Mouse (Mus musculus) brown adipose tissue, adult 24 weeks (tissue): Measurements from ENCODE around the gene Hspb8. TPM values are rescaled to one million over a fixed set of nuclear protein-coding genes. Genes with fewer than 3 reads are reported as not detected.
A peak's percentile ranks its signal among the peaks of the same experiment; 100 is the strongest.

Experiments used
- H3K27ac ChIP-seq: fragments of 200-500 bp; replicated peaks from 2 replicates; pipeline ENCODE4 v1.5.1; 2012; ENCODE audit warnings: low read depth, mild to moderate bottlenecking, low read length
- H3K4me1 ChIP-seq: fragments of 200-500 bp; 2 replicates; pipeline ENCODE4 v1.6.1; 2012; ENCODE audit warnings: low read length, mixed read lengths; ENCODE audit not compliant: control insufficient read depth, insufficient read depth, insufficient read length
- H3K4me3 ChIP-seq: fragments of 200-500 bp; 2 replicates; pipeline ENCODE4 v1.5.1; 2012; ENCODE audit warnings: low read depth, mild to moderate bottlenecking, low read length, moderate library complexity; ENCODE audit not compliant: insufficient read depth
- polyA plus RNA-seq: library from polyadenylated mRNA; stranded (reverse); fragments of >200 nt; gene quantifications from 2 replicates; pipeline ENCODE4 v1.2.4, GENCODE M21; 2012; ENCODE audit not compliant: missing spikeins, insufficient read depth, insufficient read length

The Hspb8 gene
- polyA plus RNA-seq, 1 experiment = 113 TPM

DNA sequence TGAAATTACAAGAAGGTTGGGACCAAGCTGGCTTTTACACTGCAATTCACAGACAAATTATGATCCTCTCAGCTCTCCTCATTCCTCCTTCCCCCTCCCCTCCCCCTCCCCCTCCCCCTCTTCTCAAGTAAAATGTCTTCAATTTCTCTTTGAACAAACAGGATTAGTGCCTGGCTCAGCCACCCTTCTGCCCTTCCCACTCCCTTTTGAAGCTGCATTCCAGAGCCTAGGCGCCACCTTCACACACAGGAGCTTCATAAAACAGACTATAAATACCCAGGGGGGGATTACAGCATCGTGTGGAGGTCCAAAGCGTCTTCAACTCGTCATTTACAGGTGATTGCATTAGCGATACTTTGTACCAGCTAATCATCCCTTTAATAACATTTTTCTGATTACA, 6.5 kb downstream of the Hspb8 start:
- H3K4me3 ChIP-seq = no peak overlapping the region
- H3K27ac ChIP-seq = no peak overlapping the region
- peaks cover 7% of the 10 kb centered on the region; the same call in 1 of the 2 replicates for H3K4me1 ChIP-seq

- Histone ChIP-seq H3K4me1 (peaks cover 16% of the 10 kb centered on the region; the same call in 1 of the 2 replicates), H3K27ac (no peak overlapping the region), H3K4me3 (no peak overlapping the region)
Observed at GRCm38 (mm10) chr5:116409689-116410590, 12.7 kb downstream of the Hspb8 start.

DNA sequence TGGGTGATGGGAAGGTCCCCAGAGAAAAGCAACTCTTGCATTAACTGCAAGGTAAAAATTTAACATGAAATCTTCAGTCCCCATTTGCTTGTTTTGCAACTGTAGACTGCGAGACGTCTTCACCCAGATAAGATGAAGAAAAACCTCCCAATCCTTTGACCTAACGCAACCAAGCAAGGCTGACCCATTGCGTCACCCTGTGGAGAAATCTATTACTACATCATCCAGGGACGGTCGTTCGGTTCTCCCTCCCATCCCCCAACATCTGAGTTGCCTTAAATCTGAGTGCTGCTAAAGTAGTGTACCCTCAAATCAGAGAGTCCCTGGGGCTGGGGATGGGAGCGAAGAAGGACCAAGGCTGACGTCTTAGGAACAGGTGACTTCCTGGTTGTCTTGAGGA, 13.7 kb downstream of the Hspb8 start:
- Histone ChIP-seq H3K4me3 (no peak overlapping the region), H3K4me1 (peaks cover 16% of the 10 kb centered on the region; the same call in 1 of the 2 replicates), H3K27ac (no peak overlapping the region)

GRCm38 (mm10) chr5:116407936-116408335, 14.7 kb downstream of the Hspb8 start:
- H3K4me1 ChIP-seq = peaks cover 16% of the 10 kb centered on the region; the same call in 1 of the 2 replicates
- H3K27ac ChIP-seq = peak overlapping the region; percentile 23; the same call in 1 of the 2 replicates
- H3K4me3 ChIP-seq = no peak overlapping the region

- H3K27ac ChIP-seq = peak overlapping the region; percentile 15; the same call in 1 of the 2 replicates
- no peak overlapping the region for H3K4me3 ChIP-seq
- peaks cover 16% of the 10 kb centered on the region; the same call in 1 of the 2 replicates for H3K4me1 ChIP-seq
Observed at GRCm38 (mm10) chr5:116407321-116407720, 15.3 kb downstream of the Hspb8 start.

- Histone ChIP-seq H3K4me3 (no peak overlapping the region), H3K27ac (no peak overlapping the region), H3K4me1 (peaks cover 16% of the 10 kb centered on the region; the same call in 1 of the 2 replicates)
Observed at GRCm38 (mm10) chr5:116406507-116406906, 16.2 kb downstream of the Hspb8 start.

DNA sequence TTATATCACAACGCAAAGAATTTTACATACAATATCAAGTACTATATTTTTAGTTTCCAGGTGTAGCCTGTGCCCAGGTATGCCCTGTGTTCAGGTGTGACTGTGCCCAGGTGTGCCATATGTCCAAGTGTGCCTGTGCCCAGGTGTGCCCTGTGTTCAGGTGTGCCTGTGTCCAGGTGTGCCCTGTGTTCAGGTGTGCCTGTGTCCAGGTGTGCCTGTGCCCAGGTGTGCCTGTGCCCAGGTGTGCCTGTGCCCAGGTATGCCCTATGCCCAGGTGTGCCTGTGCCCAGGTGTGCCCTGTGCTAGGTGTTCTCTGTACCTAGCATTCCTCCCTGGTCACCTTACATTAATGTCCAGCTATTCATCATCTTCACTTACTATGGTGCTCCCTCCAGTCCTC, 16.7 kb downstream of the Hspb8 start:
- peaks cover 16% of the 10 kb centered on the region; the same call in 1 of the 2 replicates for H3K4me1 ChIP-seq
- no peak overlapping the region for H3K27ac ChIP-seq
- no peak overlapping the region for H3K4me3 ChIP-seq

DNA sequence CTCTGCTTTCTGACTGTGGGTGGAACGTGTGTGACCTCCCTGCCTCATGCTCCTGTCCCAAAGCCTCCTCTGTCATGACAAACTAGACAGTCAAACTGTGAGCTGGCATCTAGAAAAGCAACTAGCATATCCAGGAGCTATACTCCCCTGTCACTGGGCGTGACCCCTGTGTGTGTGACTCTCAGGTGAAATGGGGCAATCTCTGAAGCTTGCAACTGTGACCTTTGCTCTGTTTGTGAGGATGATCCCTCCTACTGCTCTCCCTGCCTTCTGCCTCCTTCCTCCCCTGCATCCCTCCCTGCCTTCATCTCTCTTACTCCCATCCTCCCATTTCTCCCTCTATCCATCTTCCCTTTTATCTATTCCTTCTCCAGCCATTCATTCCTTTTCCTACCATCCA, 18.6 kb downstream of the Hspb8 start:
- Histone ChIP-seq H3K4me3 (no peak overlapping the region), H3K27ac (no peak overlapping the region), H3K4me1 (peaks cover 15% of the 10 kb centered on the region)

- no peak overlapping the region for H3K27ac ChIP-seq
- peaks cover 4% of the 10 kb centered on the region for H3K4me1 ChIP-seq
- H3K4me3 ChIP-seq = no peak overlapping the region
Observed at GRCm38 (mm10) chr5:116400801-116401200, 21.9 kb downstream of the Hspb8 start.

- Histone ChIP-seq H3K4me3 (no peak overlapping the region), H3K27ac (0 out of 2 replicates have a peak overlapping the region, but pooled peaks have one; percentile 35), H3K4me1 (peaks cover 4% of the 10 kb centered on the region)
Observed at GRCm38 (mm10) chr5:116400042-116400730, 22.5 kb downstream of the Hspb8 start.

DNA sequence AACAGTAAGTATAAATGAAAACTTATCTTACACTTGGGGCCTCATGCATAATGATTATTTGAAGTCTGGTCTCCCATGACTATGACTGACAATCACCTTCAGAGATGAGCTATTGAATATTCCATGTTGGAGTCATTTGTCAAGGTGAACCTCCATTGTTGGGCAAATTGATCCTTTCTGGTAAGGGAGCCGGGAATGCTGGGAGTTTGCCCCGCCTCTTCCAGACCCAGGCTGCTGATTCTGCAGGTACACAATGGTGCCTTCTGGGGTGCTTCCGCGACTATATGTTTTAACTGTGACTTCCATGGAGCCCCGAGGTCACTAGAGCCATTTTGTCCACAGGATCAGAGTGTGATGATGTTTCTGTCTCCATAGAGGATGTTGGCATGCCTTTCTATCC, 26.6 kb downstream of the Hspb8 start:
- Histone ChIP-seq H3K4me1 (peaks cover 4% of the 10 kb centered on the region), H3K27ac (no peak overlapping the region), H3K4me3 (no peak overlapping the region)

DNA sequence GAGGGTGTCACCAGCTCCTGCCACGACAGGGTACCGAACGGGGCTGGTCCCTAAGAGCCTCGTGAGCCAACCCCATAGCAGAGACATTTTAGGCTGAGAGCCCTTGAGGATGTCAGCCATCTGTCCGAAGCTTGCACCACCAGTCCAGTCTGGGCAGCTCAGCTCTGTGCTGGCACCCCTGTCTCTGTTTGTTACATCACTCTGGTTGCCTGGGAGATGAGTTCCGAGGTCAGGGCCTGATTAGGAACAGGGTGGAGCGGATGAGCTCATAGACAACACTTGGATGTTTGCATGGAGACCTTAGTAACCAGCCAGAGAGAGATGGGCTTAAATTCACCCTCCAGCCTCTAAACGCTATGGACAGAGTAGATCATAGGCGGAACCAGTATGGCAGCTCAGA, 30.1 kb downstream of the Hspb8 start:
- Histone ChIP-seq H3K27ac (no peak overlapping the region), H3K4me3 (no peak overlapping the region), H3K4me1 (peaks cover 7% of the 10 kb centered on the region)

DNA sequence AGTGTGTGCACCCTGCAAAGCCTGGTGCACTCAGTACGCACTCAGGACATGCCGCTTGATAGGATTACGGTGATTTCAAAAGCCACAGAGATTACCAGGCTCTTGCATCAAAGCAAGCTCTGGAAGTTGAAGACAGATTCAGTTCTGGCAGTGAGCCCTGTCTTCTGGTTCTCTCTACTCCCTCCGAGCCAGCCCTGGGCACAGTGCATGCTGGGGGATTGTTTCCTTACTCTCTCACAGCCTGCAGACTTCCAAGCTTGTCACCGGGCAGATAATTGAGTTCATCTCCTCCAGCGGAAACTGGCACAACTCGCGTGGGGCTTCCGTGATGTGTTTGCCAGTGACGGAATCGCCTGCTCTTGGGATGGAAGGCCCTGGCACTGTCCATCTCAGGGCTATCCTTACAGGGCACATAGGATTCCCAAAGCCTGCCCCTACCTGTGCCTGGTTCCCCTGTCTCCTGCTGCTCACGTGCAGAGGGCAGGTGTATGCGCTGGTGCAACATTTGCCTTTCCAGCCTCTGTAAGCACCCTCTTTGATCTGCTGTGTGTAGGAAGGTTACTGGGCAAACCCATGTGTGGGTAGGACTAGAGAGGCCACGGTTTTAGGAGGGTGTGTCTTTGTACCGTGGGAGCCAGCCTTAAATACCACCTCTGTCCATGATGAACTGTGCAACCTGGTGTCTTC, 32.7 kb downstream of the Hspb8 start:
- Histone ChIP-seq H3K4me1 (peaks cover 7% of the 10 kb centered on the region), H3K4me3 (no peak overlapping the region), H3K27ac (no peak overlapping the region)

DNA sequence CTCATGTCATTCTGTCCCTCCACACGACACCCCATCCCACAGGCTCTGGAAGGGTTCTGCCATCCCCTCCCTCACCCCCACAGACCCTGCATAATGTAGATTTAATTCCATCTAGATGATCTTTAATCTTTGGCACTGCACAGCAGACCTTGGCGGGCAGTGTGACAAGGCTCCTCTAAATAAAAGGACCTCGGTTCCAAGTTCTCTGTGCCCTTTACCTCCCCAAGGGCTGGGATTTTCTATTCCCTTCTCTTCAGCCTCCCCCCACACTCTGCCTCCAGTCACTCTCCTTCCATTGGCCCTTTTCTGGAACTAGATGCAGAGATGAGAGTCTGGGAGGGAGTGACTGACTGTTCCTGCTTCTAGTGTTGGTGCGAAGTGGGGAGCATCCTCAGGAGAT, 33.3 kb downstream of the Hspb8 start:
- Histone ChIP-seq H3K4me1 (peaks cover 7% of the 10 kb centered on the region), H3K4me3 (no peak overlapping the region), H3K27ac (no peak overlapping the region)
